Mouse (Mus musculus) induced T-regulatory cell, adult 2 months (primary cell): Measurements from ENCODE around the gene Cdc42ep4.

Experiments used
- DNase-seq: peaks from one replicate; pipeline ENCODE4 v3.0.0-alpha.2; 2012; ENCODE audit warnings: low read depth

The Cdc42ep4 gene

DNA sequence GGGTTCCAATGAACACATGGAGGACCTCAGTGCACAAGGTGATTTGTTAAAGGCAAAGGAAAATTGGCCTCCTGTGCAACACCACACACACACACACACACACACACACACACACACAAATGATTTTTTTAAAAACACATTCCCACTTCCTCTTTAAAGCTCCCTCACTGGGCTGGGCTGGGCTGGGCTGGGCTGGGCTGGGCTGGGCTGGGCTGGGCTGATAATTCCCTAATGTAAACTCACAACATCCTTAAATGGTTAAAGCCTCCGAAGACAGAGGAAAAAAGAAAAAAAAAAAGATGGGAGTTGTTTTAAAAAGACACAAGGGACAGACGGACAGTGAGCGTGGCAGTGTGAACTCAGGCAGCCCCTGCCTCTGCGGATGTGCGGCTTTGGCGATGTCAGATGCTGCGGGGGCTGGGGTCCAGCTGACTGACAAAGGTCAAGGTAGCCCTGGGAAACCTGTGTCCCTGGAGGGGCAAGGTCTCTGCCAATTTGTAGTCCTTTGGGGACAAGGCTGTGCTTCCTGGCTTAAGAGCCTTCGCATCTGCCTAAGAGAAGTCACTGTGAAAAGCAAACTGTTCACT is 26.3 kb upstream of the Cdc42ep4 start:
- no peak for DNase-seq

- DNase-seq, result no peak
These were observed 25.3 kb upstream of the Cdc42ep4 start for GRCm38 (mm10) chr11:113776851-113777511.

DNA sequence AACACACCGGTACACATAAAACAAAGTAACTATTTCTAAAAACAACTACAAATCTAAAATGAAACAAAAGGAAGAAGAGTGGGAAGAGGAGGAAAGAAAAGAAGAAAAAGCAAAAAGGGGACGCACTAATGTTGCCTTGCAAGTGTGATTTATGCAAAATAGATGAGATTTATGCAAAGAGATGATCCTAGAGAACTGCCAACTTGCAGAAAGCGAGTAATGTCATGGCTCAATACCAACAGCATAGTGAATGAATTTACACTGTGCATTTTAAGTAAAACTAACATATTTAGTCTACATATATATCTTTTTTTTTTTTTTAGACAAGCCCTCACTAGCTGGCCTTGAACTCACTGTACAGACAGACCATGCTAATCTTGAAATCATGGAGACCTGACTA is 23.1 kb upstream of the Cdc42ep4 start:
- DNase-seq, result no peak

- DNase-seq, result no peak
These were observed 21.5 kb upstream of the Cdc42ep4 start for GRCm38 (mm10) chr11:113773191-113773590.

DNA sequence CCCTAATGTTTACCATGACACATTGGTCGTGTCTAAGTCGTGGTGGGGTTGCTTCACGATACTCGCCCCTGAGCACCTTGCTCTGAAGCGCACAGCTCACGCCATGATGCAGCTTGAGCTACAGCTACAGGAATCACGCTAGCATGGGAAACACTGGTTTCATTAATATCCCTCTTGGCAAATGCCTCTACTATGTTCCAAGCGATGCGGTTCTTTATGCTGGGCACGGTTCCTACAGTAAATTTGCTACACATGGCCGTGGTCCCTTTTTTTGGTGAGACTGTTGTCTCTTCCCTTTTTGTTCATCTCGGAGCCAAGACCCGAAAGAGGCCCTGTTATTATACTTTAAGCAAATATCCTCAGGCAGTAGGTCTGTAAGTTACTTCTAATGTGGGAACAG is 19.5 kb upstream of the Cdc42ep4 start:
- no peak for DNase-seq

DNA sequence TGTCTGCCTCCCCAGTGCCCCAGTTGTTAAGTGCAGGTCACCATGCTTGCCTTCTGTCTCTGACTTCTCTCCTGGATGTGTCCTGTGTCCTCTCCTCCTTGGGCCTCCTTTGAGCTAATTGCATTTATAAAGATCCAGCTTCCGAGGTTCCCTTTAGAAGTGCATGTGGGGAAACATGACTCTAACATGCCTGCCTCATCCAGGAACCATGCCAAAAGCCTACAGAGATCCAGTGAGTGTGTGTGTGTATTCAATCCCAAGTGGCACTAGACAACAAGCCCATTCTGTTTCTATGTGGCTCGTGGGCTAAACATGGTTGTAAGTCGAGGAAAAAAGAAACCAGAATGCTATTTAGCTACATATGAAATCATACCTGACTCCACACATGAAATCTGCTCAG is 16.7 kb upstream of the Cdc42ep4 start:
- no peak for DNase-seq

- no peak for DNase-seq
These were observed 15.6 kb upstream of the Cdc42ep4 start for GRCm38 (mm10) chr11:113767285-113767684.

- DNase-seq, result no peak
These were observed 14.8 kb upstream of the Cdc42ep4 start for GRCm38 (mm10) chr11:113766284-113766985.

DNA sequence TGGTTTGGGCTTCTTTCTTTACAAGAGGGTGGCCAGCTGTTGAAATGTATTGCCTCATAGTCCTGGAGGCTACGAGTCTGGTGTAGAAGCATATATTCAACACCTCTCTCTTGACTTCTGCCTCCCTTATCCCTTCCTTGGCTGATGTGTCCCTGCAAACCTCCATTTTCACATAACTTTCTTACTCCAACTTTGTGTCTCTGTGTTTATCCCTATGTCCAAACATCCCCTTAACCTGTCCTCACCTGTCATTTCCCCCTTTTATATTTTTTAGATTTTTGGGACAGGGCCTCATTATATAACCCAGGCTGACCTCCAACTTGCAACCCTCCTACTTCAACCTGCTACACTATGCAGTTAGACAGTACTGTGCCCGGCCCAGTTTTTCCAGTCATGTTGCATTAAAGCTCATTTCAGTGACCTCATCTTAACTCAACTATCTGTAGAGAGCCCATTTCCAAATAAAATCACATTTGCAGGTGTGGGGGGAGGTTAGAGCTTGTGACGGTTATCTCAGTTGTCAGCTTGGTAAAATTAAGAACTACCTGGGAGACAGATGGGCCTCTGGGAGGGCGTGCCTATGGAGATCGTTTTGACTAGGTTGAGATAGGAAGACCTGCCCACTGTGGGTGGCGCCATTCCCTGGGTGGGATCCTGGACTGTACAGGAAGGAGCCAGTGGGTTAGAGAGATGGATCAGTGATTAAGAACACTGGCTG is 12.6 kb upstream of the Cdc42ep4 start:
- DNase-seq, result no peak

DNA sequence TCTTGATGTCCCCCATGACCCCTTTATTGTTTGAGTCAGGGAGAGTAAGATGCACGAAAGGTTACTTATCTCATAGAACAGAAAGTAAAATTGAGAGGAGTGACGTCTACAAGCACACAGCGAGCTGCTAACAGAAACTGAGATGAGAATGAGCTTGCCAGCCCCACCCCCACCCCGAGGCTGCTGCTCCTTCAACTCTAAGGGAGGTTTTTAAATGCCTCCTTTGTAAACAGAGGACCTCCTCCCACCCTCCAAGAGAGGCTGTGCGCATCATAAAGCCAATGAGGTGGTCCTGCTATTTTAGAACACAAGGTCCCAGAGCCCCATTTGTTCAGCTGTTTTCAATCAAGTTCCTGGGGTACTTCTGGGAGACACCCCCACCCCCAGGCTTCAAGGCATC is 11.8 kb upstream of the Cdc42ep4 start:
- peak; percentile 83 for DNase-seq

GRCm38 (mm10) chr11:113762136-113762797 is 10.6 kb upstream of the Cdc42ep4 start:
- peak; percentile 44 for DNase-seq

- DNase-seq, result no peak
These were observed 10.0 kb upstream of the Cdc42ep4 start for GRCm38 (mm10) chr11:113761646-113762045.

DNA sequence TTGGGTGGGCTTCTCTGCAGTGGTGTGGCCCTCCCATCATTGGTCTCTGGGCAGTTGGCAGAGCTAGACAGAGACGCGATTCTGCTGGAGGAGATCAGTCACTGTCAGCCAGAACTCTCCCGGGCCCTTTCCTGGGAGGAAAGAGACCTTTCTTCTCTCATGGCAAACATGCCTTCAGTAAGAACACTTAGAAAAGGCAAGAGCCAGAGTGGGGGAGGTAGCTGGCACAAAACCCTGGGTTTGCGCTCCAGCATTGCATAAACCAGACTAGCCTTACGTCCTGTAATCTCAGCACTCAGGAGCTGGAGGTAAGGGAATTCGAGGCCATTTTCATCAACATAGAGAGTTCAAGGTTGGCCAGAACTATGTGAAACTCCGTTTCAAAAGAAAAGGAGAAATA is 8.8 kb upstream of the Cdc42ep4 start:
- DNase-seq, result no peak

DNA sequence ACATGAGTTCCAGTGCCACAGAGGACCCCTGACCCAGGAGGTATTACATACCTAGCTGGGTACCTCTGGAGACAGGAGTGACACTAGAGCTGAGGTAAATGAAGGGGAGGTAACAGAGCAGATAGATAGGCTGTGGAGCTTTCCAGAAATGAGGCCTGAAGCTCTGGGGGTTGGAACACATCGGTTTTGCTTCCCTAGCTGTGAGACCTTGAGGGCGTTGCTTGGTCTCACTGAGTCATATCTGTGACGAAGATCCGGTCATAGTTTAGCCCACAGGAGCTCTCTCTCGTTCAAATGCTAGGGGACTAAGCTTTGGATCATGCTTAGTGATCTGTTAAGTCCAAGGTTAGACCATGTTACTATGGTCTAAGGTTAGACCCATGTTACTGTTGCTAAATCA is 7.2 kb upstream of the Cdc42ep4 start:
- no peak for DNase-seq

- no peak for DNase-seq
These were observed 4.9 kb upstream of the Cdc42ep4 start for GRCm38 (mm10) chr11:113756578-113756977.

DNA sequence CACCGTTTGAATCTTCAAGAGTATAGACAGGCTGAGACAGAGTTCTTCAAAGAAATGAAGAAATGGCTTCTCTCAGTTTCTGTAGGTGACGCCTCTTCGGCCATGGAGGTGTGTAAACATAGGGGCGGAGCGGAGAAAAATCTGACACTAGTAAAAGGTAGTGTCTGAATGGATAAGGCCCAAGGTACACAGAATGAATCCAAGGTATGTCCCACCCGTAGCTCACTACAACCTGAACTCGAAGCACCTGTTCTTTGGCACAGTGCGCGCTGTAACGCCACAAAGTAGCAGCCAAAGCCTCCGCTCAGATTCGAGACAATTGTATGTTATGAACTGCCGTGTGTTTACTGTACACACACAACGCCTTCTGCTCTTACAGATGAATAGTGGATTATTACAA is 4.2 kb upstream of the Cdc42ep4 start:
- DNase-seq, result no peak

- no peak for DNase-seq
These were observed 3.2 kb upstream of the Cdc42ep4 start for GRCm38 (mm10) chr11:113754845-113755244.

DNA sequence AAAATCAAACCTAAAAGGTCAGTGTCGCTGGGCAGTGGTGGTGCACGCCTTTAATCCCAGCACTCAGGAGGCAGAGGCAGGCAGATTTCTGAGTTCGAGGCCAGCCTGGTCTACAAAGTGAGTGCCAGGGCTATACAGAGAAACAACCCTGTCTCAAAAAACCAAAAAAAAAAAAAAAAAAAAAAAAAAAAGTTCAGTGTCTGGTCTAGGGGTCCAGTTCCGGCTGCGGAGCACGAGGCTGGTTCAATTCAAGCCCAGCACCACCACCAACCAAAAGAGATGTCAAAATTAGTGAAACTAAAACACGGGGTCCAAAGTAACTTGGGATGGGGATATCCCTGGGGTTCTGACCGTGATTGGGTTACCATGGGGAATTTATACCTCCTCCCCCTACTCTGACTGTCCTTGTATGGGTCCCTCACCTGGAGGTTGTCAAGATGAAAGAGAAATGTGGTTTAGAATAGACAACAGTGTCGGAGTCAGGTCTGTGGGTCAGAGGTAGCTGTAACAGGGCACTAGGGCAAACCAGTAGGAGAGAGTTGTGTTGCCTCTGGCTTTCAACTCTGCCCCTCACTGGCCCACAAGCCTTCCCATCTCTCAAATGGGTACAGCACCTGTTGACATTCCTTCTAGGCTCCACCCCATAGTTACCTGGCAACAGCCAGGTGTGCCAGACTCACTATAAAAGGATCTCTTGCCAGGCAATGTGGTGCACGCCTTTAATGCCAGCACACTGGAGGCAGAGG is 1.2 kb upstream of the Cdc42ep4 start:
- no peak for DNase-seq

DNA sequence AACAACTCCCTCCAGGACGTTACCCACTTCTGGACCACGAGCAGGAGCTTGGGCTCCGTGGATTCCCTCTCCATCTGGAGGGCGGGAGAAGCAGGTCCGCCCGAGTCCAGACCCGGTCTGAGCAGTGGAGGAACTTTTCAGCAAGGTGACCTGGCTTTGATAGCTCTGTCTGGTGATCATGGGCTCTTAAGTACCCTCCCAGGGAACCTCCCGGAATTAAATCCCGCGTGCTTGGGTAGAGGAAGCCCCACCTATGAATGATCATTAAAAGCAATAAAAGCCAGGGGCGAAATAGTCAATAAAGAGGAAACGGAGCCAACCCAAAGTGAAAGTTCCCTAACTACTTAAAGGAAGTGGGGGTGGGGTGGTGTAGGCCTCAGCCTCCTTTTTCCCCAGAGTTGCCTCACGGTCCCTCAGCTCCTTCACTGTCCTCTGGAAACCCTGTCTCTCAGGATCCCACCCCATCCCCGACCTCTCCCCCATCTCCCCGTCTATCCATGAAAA is 529 bp upstream of the Cdc42ep4 start:
- peak; percentile 78 for DNase-seq

DNA sequence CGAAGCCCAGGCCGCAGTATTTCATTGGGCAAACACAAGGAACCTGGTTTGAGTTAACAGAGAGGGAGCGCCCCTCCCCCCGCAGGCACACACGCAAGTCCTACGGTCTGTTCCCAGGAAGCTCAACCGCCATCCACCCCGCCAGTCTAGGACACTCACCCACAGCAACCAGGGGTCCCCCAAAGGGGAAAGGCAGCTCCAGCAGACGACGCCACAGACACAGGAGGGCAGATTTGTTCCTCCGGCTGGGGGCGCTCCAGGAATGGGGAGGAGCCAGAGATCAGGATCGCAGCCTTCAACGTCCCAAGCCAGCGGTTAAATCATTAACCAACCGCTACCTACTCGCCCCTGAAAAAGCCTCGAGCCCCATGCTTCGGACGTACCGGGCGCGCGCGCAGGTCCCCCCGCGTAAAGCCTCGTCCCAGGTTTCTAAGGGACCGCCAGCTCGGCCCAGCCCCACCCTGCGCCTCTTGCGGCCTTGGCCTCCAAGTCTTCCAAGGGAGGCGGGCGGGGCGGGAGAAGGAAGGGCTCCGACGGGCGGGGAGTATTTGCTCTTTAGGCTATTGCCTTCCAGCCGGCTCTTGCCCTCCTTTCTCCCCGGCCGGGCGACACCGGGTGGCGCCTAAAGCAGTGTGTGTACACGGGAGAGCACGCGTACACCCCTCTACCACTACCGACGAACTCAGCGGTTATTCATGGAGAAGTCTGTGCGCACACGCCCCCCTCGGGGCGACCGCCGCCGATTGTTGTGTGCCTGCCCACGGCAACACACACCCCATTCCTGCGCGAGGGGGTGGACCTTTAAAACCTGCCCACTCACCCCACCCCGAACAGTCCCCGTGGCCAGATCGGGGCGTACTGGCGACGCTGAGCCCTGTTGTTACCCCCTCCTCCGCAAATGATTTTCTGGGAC is 854 bp downstream of the Cdc42ep4 start:
- DNase-seq, result peak; percentile 80
